Mouse (Mus musculus): Measurements from ENCODE around the gene Tlr9. TPM values are rescaled to one million over a fixed set of nuclear protein-coding genes. Genes with fewer than 3 reads are reported as not detected.

Tlr9 gene
- polyA plus RNA-seq, 1 experiment from 2014 or later: not detected

DNA sequence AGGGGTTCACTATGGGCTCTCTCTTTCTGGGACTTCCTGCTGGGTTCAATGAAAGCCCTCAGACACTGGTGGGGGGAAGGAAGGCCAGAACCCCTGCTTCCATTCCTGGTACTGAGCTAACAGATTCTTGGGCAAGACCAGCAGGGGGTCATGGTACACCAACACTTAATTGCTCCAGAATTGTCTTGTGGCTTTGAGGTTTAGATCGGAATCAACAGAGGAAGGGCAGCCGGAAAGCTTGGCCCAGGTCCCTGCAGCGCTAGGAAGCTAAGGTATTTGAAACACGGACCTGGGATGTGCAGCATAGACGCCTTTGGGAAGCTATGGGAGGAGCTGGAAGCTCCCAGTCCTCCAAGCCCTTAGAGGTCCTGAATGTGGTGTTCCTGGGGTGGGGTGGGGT is 36.6 kb downstream of the Tlr9 start:
- no peak overlapping the region for H3K27ac ChIP-seq
- H3K9me3 ChIP-seq: no peaks in the 10 kb centered on the region
- H3K4me2 ChIP-seq: no peak overlapping the region
- 77% methylated on average over 5 of the region's 5 CpGs for WGBS
- no peaks in the 10 kb centered on the region for H3K36me3 ChIP-seq
- H3K4me3 ChIP-seq (replicated peaks): no peak overlapping the region
- H3K27me3 ChIP-seq: no peaks in the 10 kb centered on the region
- H3K9ac ChIP-seq (replicated peaks): no peak overlapping the region
- H3K4me1 ChIP-seq (replicated peaks): no peaks in the 10 kb centered on the region
- ATAC-seq (ENCODE audit: insufficient number of reproducible peaks, insufficient read depth, low FRiP score, low TSS enrichment, low read depth): no peak

- H3K27ac ChIP-seq: no peak overlapping the region
- H3K4me1 ChIP-seq (replicated peaks): no peaks in the 10 kb centered on the region
- H3K4me2 ChIP-seq: no peak overlapping the region
- H3K9ac ChIP-seq (replicated peaks): no peak overlapping the region
- H3K9me3 ChIP-seq: no peaks in the 10 kb centered on the region
- H3K36me3 ChIP-seq: no peaks in the 10 kb centered on the region
- no peaks in the 10 kb centered on the region for H3K27me3 ChIP-seq
- no peak for ATAC-seq (ENCODE audit: insufficient number of reproducible peaks, insufficient read depth, low FRiP score, low TSS enrichment, low read depth)
- WGBS: 85% methylated on average over 6 of the region's 6 CpGs
- H3K4me3 ChIP-seq (replicated peaks): no peak overlapping the region
Measured at GRCm38 (mm10) chr9:106261058-106261457, 38.7 kb downstream of the Tlr9 start.

- WGBS: 83% methylated on average over 3 of the region's 3 CpGs
Measured at GRCm38 (mm10) chr9:106261491-106261890, 39.1 kb downstream of the Tlr9 start.

DNA sequence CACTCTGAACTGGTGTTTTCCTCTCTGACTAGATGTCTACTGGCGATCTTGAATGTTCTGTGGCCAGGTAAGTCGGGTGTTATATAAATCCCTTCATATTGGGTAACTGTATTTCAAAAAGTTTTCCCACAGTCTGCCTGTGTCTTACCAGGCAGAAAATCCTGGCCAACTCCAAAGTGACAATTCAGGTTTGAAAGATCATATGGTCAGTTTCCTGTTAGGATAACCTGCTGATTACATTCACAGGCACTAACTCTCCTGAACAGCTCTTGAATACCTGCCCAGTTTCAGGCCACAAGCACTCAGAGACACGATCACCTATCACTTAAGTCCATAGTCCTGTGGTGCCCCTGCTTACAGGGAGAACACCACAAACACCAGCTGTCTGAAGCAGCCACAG is 39.7 kb downstream of the Tlr9 start:
- H3K27ac ChIP-seq: no peak overlapping the region
- H3K4me3 ChIP-seq (replicated peaks): no peak overlapping the region
- no peaks in the 10 kb centered on the region for H3K36me3 ChIP-seq
- ATAC-seq (ENCODE audit: insufficient number of reproducible peaks, insufficient read depth, low FRiP score, low TSS enrichment, low read depth): no peak
- H3K4me1 ChIP-seq (replicated peaks): no peaks in the 10 kb centered on the region
- no peak overlapping the region for H3K4me2 ChIP-seq
- H3K9ac ChIP-seq (replicated peaks): no peak overlapping the region
- WGBS: 83% methylated on average over 3 of the region's 3 CpGs
- no peaks in the 10 kb centered on the region for H3K27me3 ChIP-seq
- no peaks in the 10 kb centered on the region for H3K9me3 ChIP-seq

More at GRCm38 (mm10) chr9:106261491-106261890, 39.1 kb downstream of the Tlr9 start:
- Histone ChIP-seq H3K4me3 (replicated peaks) (no peak overlapping the region), H3K9ac (replicated peaks) (no peak overlapping the region), H3K4me1 (replicated peaks) (no peaks in the 10 kb centered on the region), H3K4me2 (no peak overlapping the region), H3K9me3 (no peaks in the 10 kb centered on the region), H3K36me3 (no peaks in the 10 kb centered on the region), H3K27me3 (no peaks in the 10 kb centered on the region), H3K27ac (no peak overlapping the region)
- ATAC-seq (ENCODE audit: insufficient number of reproducible peaks, insufficient read depth, low FRiP score, low TSS enrichment, low read depth): no peak

- H3K9me3 ChIP-seq: no peaks in the 10 kb centered on the region
- no peak overlapping the region for H3K9ac ChIP-seq (replicated peaks)
- no peak overlapping the region for H3K4me3 ChIP-seq (replicated peaks)
- H3K27ac ChIP-seq: no peak overlapping the region
- ATAC-seq (ENCODE audit: insufficient number of reproducible peaks, insufficient read depth, low FRiP score, low TSS enrichment, low read depth): no peak
- H3K27me3 ChIP-seq: no peaks in the 10 kb centered on the region
- 88% methylated on average over 9 of the region's 9 CpGs for WGBS
- no peak overlapping the region for H3K4me2 ChIP-seq
- H3K36me3 ChIP-seq: no peaks in the 10 kb centered on the region
- no peaks in the 10 kb centered on the region for H3K4me1 ChIP-seq (replicated peaks)
Measured at GRCm38 (mm10) chr9:106263381-106263924, 41.1 kb downstream of the Tlr9 start.

GRCm38 (mm10) chr9:106265358-106266075 is 43.1 kb downstream of the Tlr9 start:
- Histone ChIP-seq H3K9me3 (no peaks in the 10 kb centered on the region), H3K4me2 (no peak overlapping the region), H3K27me3 (no peaks in the 10 kb centered on the region), H3K4me3 (replicated peaks) (no peak overlapping the region), H3K27ac (no peak overlapping the region), H3K4me1 (replicated peaks) (0 out of 2 replicates have a peak, but pooled peaks cover 3% of the 10 kb centered on the region), H3K36me3 (no peaks in the 10 kb centered on the region), H3K9ac (replicated peaks) (no peak overlapping the region)
- ATAC-seq (ENCODE audit: insufficient number of reproducible peaks, insufficient read depth, low FRiP score, low TSS enrichment, low read depth): no peak
- WGBS: 76% methylated on average over 12 of the region's 12 CpGs

DNA sequence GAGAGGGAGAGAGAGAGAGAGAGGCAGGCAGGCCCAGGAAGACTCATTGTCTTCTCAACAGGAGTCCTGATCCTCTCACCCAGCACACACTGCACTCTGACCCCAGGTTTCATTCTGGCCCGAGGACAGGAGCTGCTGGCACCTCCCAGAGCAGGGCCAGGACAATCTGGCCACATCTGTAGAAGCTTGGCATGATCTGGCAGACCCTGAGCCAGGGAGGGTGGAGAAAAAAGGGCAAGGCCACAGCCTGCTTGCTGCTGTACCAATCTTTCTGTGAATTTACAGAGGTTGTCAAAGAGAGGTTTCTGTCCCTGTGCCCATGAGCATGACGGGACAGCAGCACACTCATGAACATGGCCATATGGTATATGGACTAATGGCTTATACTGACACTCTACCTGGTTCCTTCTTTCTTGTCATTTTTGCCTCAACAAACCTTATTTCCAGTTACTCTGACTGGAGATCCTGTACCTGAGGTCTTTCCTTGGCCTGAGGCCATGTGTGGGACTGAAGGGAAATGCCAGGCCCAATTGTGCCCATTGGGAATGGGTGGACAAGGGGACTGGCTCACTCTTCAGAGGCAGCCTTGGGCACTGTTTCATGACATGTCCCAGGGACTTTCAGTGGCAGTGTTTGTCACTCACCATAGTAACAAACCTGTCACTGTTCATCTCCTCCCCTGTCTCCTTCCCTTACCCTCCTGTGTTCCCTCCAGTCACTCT is 44.7 kb downstream of the Tlr9 start:
- no peak overlapping the region for H3K4me2 ChIP-seq
- H3K9me3 ChIP-seq: no peaks in the 10 kb centered on the region
- no peaks in the 10 kb centered on the region for H3K27me3 ChIP-seq
- 0 out of 2 replicates have a peak, but pooled peaks cover 3% of the 10 kb centered on the region for H3K4me1 ChIP-seq (replicated peaks)
- ATAC-seq (ENCODE audit: insufficient number of reproducible peaks, insufficient read depth, low FRiP score, low TSS enrichment, low read depth): no peak
- H3K4me3 ChIP-seq (replicated peaks): no peak overlapping the region
- H3K27ac ChIP-seq: no peak overlapping the region
- H3K36me3 ChIP-seq: no peaks in the 10 kb centered on the region
- WGBS: 61% methylated on average over 2 of the region's 2 CpGs
- H3K9ac ChIP-seq (replicated peaks): no peak overlapping the region

- no peak for ATAC-seq (ENCODE audit: insufficient number of reproducible peaks, insufficient read depth, low FRiP score, low TSS enrichment, low read depth)
- no peaks in the 10 kb centered on the region for H3K27me3 ChIP-seq
- no peak overlapping the region for H3K4me2 ChIP-seq
- no peaks in the 10 kb centered on the region for H3K36me3 ChIP-seq
- no peak overlapping the region for H3K9ac ChIP-seq (replicated peaks)
- no peaks in the 10 kb centered on the region for H3K9me3 ChIP-seq
- H3K27ac ChIP-seq: no peak overlapping the region
- H3K4me1 ChIP-seq (replicated peaks): 0 out of 2 replicates have a peak, but pooled peaks cover 3% of the 10 kb centered on the region
- no peak overlapping the region for H3K4me3 ChIP-seq (replicated peaks)
- 44% methylated on average over 4 of the region's 4 CpGs for WGBS
Measured at GRCm38 (mm10) chr9:106268421-106268820, 46.0 kb downstream of the Tlr9 start.

DNA sequence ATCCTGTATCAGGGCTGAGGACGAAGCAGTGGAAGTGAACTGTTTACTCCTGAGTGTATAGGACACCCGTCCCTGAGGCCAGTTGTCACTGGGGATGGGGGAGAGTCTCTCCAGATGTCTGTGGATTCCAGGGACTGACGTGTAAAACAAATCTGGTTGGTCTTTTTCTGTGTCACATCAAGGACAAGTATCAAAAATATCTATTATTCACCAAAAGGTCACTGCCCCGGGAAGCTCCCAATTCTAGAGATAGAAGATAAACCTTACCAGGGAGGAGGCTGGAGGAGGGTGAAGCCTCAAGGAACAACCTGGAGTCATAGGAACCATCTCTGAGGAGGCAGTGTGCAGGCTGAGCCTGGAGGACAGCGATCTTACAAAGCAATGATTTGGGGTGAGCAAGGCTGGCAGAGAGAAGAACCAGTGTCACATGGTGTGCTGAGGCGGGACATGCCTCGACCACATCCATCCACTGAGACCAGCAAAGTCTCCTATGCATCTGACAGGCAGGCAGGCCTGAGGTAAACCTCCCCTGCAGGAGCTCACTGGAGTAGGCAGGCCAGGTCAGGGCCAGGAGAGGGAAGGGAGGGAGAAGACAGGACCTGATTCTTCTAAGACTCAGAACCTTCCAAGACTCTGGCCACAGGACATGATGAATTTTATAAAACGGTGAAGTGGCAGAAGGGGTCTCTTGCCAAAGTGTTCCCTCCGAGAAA is 46.8 kb downstream of the Tlr9 start:
- Histone ChIP-seq H3K9ac (replicated peaks) (no peak overlapping the region), H3K27ac (no peak overlapping the region)

GRCm38 (mm10) chr9:106269879-106270278 is 47.5 kb downstream of the Tlr9 start:
- Histone ChIP-seq H3K4me3 (replicated peaks) (no peak overlapping the region), H3K9me3 (no peaks in the 10 kb centered on the region), H3K27me3 (no peaks in the 10 kb centered on the region), H3K9ac (replicated peaks) (no peak overlapping the region), H3K4me1 (replicated peaks) (0 out of 2 replicates have a peak, but pooled peaks cover 3% of the 10 kb centered on the region), H3K27ac (no peak overlapping the region), H3K36me3 (no peaks in the 10 kb centered on the region), H3K4me2 (no peak overlapping the region)
- 52% methylated on average over 2 of the region's 2 CpGs for WGBS
- ATAC-seq (ENCODE audit: insufficient number of reproducible peaks, insufficient read depth, low FRiP score, low TSS enrichment, low read depth): no peak

More for the DNA sequence above, 46.8 kb downstream of the Tlr9 start:
- WGBS: 71% methylated on average over 9 of the region's 9 CpGs
- Histone ChIP-seq H3K36me3 (no peaks in the 10 kb centered on the region), H3K9me3 (no peaks in the 10 kb centered on the region), H3K27me3 (no peaks in the 10 kb centered on the region), H3K4me3 (replicated peaks) (no peak overlapping the region), H3K4me2 (no peak overlapping the region), H3K4me1 (replicated peaks) (0 out of 2 replicates have a peak, but pooled peaks cover 3% of the 10 kb centered on the region)
- no peak for ATAC-seq (ENCODE audit: insufficient number of reproducible peaks, insufficient read depth, low FRiP score, low TSS enrichment, low read depth)

DNA sequence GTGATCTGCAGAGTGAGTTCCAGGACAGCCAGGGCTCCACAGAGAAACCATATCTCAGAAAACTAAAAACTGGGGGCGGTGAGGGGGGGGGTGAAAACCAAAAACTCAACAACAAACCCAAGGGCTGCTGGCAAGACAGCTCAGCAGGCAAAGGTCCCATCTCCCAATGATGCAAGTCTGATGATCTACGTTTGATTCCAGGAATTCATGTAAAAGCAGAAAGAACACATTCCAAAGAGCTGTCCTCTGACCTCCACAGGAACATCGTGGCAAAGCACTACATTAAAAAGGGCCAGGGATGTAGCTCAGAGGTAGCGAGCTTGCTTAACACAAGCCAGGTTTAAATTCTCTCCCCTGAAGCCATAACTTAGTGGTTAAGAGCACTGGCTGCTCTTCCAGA is 48.3 kb downstream of the Tlr9 start:
- Histone ChIP-seq H3K9me3 (no peaks in the 10 kb centered on the region), H3K27ac (no peak overlapping the region), H3K4me3 (replicated peaks) (no peak overlapping the region), H3K27me3 (no peaks in the 10 kb centered on the region), H3K4me1 (replicated peaks) (0 out of 2 replicates have a peak, but pooled peaks cover 3% of the 10 kb centered on the region), H3K9ac (replicated peaks) (no peak overlapping the region), H3K4me2 (no peak overlapping the region), H3K36me3 (no peaks in the 10 kb centered on the region)
- WGBS: 66% methylated on average over 4 of the region's 4 CpGs
- ATAC-seq (ENCODE audit: insufficient number of reproducible peaks, insufficient read depth, low FRiP score, low TSS enrichment, low read depth): no peak
